Mouse (Mus musculus) testis, adult 2 months (tissue): ENCODE measurements around the gene Ndrg4. TPM values are rescaled to one million over a fixed set of nuclear protein-coding genes. Genes with fewer than 3 reads are reported as not detected.

Experiments used
- H3K27ac ChIP-seq: fragments of 200-500 bp; 2 replicates; pipeline ENCODE4 v1.5.1; 2012; ENCODE audit warnings: low read depth, low read length; ENCODE audit not compliant: control insufficient read depth, insufficient read depth
- H3K27me3 ChIP-seq: fragments of 200-500 bp; 2 replicates; pipeline ENCODE4 v1.6.1; 2012; ENCODE audit warnings: mild to moderate bottlenecking, low read length, moderate library complexity; ENCODE audit not compliant: control insufficient read depth, insufficient read depth
- H3K36me3 ChIP-seq: fragments of 200-500 bp; 2 replicates; pipeline ENCODE4 v1.6.1; 2012; ENCODE audit warnings: mild to moderate bottlenecking, low read length; ENCODE audit not compliant: control insufficient read depth, insufficient read depth
- H3K4me1 ChIP-seq: fragments of 200-500 bp; 2 replicates; pipeline ENCODE4 v1.6.1; 2012; ENCODE audit warnings: low read length; ENCODE audit not compliant: control insufficient read depth, insufficient read depth
- H3K4me3 ChIP-seq: fragments of 200-500 bp; 2 replicates; pipeline ENCODE4 v1.5.1; 2012; ENCODE audit warnings: low read depth, mild to moderate bottlenecking, low read length, moderate library complexity, mixed read lengths; ENCODE audit not compliant: control insufficient read depth
- CTCF ChIP-seq: fragments of 200-500 bp; IDR thresholded peaks from 2 replicates; pipeline ENCODE4 v1.5.1; 2012; ENCODE audit warnings: low read depth, mild to moderate bottlenecking, inconsistent platforms, low read length, moderate library complexity; ENCODE audit not compliant: control insufficient read depth, insufficient read depth, insufficient replicate concordance
- POLR2A ChIP-seq: fragments of 200-500 bp; IDR thresholded peaks from 2 replicates; pipeline ENCODE4 v1.6.1; 2012; ENCODE audit warnings: low read depth, mild to moderate bottlenecking, inconsistent platforms, low read length, moderate library complexity; ENCODE audit not compliant: control insufficient read depth
- polyA plus RNA-seq: library from polyadenylated mRNA; depleted of rRNA; stranded (reverse); fragments of >200 nt; gene quantifications from 2 replicates; pipeline ENCODE4 v1.2.3, GENCODE M21; 2012

Ndrg4 gene
- polyA plus RNA-seq, 1 experiment, result 26.2 TPM

DNA sequence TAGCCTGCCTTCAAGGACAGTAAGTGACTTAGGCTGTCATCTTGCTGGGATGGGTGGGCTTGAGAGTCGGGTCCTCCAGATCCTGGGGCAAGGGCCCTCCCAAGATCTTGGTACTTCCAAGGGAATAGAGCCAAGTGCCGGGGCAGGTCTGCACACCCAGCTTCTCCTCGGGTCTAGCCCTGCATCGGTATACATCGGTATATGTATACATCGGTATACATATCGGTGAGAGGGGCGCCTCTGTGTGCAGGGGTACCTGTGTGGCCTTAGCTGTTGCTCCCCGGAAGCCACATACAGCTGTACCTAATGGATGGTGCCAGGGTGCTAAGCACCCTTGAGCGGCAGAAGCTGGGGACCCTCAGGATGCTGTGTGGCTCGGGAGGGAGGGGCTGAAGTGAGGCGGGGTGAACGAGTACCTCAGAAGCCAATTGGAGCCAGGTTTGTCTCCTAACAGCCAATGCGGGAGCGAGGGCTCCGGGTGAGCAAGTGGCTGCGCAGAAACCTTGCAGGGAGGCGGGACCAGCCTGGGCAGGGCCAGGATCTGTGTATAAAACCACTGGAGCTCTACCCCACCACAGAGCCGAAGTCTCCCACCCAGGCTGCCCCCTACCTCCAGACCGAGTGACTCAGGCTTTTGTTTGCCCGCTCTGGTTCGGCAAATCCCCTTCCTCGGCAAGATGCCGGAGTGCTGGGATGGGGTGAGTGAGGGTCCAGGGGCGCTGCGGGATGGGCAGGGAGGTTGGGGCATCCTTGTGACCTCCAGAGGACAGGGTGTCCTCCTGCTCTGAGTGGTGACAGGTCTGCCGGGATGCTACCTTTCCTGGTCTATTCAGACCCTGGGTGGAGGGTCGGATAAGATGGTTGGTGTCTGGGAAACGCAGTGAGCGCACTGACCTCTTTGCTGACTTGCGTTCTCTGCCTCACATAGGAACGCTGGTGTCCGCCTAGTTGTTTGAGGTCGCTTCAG, 26.0 kb downstream of the Ndrg4 start:
- no peak for TF ChIP-seq POLR2A
- TF ChIP-seq CTCF, result no peak
- H3K36me3 ChIP-seq, result no peaks in the 10 kb centered on the region
- no peak overlapping the region for H3K27ac ChIP-seq
- peaks cover 10% of the 10 kb centered on the region for H3K4me1 ChIP-seq
- no peaks in the 10 kb centered on the region for H3K27me3 ChIP-seq
- H3K4me3 ChIP-seq, result peak overlapping the region; percentile 50

DNA sequence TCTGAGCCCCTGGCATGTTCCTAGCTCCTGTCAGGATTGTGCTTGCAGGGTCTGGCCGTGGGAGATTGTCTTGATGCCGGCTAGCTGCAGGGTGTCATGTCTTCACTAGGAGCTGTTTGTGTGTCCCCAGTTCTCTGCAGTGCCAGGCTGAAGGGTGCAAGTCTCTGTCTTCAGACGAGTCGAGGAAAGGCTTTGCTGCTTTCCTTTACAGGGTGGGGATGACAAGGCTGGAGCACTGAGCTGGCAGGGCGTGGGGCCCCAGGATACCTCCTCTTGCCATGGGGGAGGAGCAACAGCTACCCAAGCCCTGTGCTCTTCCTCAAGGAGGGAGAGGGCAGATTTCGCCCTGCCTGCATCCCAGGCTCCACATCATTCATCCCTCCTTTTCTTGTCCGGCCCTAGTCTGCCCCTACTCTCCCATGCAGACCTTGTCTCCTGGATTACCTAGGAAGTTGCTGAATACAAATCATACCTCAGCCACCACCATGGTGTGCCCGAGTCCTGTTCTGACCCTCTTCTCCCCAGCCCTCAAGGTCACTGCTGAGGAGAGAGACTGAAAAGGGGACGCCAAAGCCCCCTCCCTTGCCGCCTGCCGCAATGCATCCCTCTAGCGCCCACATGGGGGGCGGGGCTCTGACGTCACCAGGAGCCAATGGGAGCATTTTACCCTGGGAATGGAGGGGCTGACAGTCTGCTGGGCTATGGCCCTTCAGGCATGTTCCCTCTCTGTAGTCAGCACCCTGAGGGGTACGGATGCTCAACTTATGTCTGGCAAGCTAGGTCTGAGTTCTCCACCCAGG, 26.9 kb downstream of the Ndrg4 start:
- no peaks in the 10 kb centered on the region for H3K36me3 ChIP-seq
- no peak for TF ChIP-seq CTCF
- TF ChIP-seq POLR2A, result no peak
- peaks cover 10% of the 10 kb centered on the region for H3K4me1 ChIP-seq

DNA sequence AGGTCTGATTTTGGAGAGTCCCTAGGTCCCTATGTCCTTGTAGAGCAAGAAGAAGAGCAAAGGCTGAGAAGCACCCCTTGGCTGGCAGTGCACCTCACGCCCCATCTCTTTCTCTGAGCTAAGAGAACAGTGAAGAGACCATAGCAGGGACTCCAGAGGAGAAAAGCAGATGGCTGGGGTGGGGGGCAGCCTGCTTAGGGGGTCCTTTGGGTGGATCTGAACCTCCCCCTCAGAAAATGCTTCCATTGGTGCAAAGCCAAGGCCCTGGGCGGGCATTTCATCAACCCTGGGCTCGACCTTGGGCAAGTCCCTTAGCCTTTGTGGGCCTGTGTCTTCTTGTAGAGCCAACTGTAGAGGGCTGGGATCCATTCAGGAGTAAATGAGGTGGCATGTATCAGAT, 27.8 kb downstream of the Ndrg4 start:
- Histone ChIP-seq H3K4me1 (peaks cover 10% of the 10 kb centered on the region), H3K27ac (no peak overlapping the region), H3K27me3 (no peaks in the 10 kb centered on the region), H3K36me3 (no peaks in the 10 kb centered on the region), H3K4me3 (no peak overlapping the region)
- no peak for TF ChIP-seq POLR2A
- no peak for TF ChIP-seq CTCF

More for the DNA sequence above, 26.9 kb downstream of the Ndrg4 start:
- Histone ChIP-seq H3K4me3 (peak overlapping the region; percentile 50; the same call in 1 of the 2 replicates), H3K27ac (no peak overlapping the region), H3K27me3 (no peaks in the 10 kb centered on the region)

DNA sequence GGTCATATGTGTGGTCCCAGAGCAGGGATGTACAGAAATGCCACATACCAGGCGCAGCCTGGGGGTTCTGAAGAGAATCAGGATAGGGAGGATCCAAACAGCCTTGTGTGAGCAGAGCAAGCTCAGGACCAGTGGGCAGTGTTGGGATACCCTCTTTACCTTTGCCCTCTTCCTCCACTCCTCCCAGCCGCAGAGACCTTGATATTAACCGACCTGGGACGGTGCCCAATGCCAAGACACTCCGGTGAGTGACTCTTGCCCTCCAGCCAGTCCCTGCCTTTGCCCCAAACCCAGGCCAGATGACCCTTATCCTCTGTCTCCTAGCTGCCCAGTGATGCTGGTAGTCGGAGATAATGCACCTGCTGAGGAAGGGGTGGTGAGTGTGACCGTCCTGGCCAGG, 32.8 kb downstream of the Ndrg4 start:
- TF ChIP-seq POLR2A, result no peak
- Histone ChIP-seq H3K27ac (no peak overlapping the region), H3K4me1 (no peaks in the 10 kb centered on the region)

DNA sequence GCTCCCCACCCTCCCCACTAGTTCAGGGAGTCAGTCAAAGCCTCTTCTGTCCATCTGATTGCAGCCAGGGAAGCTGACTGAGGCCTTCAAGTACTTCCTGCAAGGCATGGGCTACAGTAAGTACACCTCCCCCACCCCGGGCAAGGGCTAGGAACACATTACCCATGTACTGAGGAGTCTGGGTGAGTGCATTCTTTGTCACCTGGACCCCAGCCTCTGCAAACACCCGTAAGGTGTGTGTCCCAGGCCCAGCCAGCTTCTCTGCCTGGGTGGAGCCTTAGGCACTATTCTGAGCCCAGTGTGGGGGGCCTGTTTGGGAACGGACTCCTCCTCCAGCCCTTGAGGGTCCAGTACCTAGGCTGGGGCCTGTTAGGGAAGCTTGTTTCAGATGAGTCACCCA, 34.2 kb downstream of the Ndrg4 start:
- Histone ChIP-seq H3K4me3 (no peak overlapping the region), H3K4me1 (peaks cover 2% of the 10 kb centered on the region), H3K27me3 (no peaks in the 10 kb centered on the region), H3K27ac (no peak overlapping the region), H3K36me3 (no peaks in the 10 kb centered on the region)
- no peak for TF ChIP-seq CTCF
- TF ChIP-seq POLR2A, result no peak

More for the DNA sequence above, 32.8 kb downstream of the Ndrg4 start:
- H3K36me3 ChIP-seq, result no peaks in the 10 kb centered on the region
- H3K4me3 ChIP-seq, result no peak overlapping the region
- H3K27me3 ChIP-seq, result no peaks in the 10 kb centered on the region

DNA sequence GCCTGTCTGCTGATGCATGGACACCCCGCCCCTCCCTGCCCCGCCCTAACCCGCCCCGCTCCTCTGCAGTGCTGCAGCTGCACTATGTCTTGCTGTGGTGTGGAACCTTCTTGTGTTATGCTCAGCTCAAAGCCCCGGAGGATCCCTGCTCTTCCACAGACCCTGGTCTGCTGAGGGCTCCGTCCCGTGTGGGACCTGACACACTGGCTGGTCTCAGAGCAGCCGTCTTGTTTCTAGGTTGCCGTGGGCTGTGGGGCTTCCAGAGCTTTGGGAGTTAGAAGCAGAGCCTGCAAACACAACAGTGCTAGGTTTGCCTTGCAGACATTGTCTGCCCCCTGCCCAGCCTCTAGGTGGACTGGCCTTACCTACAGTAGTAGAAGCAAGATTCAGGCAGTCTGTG, 35.6 kb downstream of the Ndrg4 start:
- Histone ChIP-seq H3K4me1 (peaks cover 4% of the 10 kb centered on the region), H3K36me3 (no peaks in the 10 kb centered on the region), H3K27ac (no peak overlapping the region), H3K27me3 (no peaks in the 10 kb centered on the region), H3K4me3 (no peak overlapping the region)
- TF ChIP-seq CTCF (no peak), POLR2A (no peak)
